Mouse (Mus musculus) olfactory bulb, adult 2 months (tissue): ENCODE measurements at regions not wholly inside any gene's neighbourhood (a gene's known extent, or its start where the extent isn't known, plus 50 kb on each side); places are given as distances from the start of the nearest gene placed in this dataset.
"Not testable (repeated sequence)": the region's sequence is repeated elsewhere in the genome, so short reads cannot be mapped to it uniquely, and the experiment has no call there.

Source experiments
- H3K27ac ChIP-seq: fragments of 200-500 bp; 2 replicates; pipeline ENCODE4 v1.5.1; 2012; ENCODE audit warnings: low read depth, low read length; ENCODE audit not compliant: insufficient read depth
- H3K4me1 ChIP-seq: fragments of 200-500 bp; 2 replicates; pipeline ENCODE4 v1.6.1; 2012; ENCODE audit warnings: low read length; ENCODE audit not compliant: control insufficient read depth, insufficient read depth
- H3K4me3 ChIP-seq: fragments of 200-500 bp; 2 replicates; pipeline ENCODE4 v1.5.1; 2012; ENCODE audit warnings: mild to moderate bottlenecking, low read depth, low read length, moderate library complexity; ENCODE audit not compliant: insufficient read depth
- CTCF ChIP-seq: fragments of 200-500 bp; IDR thresholded peaks from 2 replicates; pipeline ENCODE4 v1.5.1; 2012; ENCODE audit warnings: low read depth, mild to moderate bottlenecking, low read length, moderate library complexity; ENCODE audit not compliant: insufficient read depth
- POLR2A ChIP-seq: fragments of 200-500 bp; IDR thresholded peaks from 2 replicates; pipeline ENCODE4 v1.6.1; 2012; ENCODE audit warnings: mild to moderate bottlenecking, low read depth, low read length, moderate library complexity; ENCODE audit not compliant: insufficient read depth
- WGBS: fragments of 180-500 bp; shearing (Covaris S2); methylation state at CpG from one replicate; pipeline ENCODE4 v1.1.7; 2018; 5-methylcytosine and 5-hydroxymethylcytosine counted together

DNA sequence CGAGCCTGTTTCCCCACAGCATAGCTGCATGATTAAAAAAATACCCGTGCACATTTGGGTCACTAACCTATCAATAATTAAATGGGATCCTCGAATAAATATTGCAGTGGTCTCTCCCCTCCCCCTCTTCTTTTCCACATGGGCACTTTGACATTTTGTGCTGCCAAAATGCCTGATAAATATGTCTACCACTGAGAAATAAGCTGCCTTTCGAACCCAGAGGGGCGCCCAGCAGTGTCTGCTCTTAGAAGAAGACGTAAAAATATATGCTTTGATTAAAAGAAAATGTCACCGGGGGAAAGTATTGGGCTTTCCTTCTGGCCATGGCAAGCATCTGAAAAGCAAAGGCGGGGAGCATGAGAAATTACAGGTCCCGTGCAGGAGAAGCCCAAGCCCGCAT, 152.6 kb upstream of the Frmd4a start:
- Histone ChIP-seq H3K4me3 (no peak overlapping the region), H3K27ac (no peak overlapping the region), H3K4me1 (no peaks in the 10 kb centered on the region)
- TF ChIP-seq POLR2A (no peak), CTCF (no peak)
- WGBS, result 75% methylated on average over 10 of the region's 10 CpGs

DNA sequence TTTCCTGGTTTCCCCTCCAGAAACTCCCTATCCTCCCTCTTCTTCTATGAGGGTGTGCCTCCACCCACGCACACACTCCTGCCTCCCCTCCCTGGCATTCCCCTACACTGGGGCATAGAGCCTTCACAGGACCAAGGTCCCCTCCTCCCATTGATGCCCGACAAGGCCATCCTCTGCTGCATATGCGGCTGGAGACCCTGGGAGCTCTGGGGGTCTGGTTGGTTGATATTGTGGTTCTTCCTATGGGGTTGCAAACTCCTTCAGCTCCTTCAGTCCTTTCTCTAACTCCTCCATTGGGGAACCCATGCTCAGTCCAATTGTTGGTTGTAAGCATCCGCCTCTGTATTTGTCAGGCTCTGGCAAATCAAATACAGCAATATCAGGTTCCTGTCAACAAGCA, 150.8 kb upstream of the Frmd4a start:
- H3K27ac ChIP-seq, H3K4me3 ChIP-seq, H3K4me1 ChIP-seq: not testable (repeated sequence)
- 86% methylated on average over 4 of the region's 4 CpGs for WGBS

DNA sequence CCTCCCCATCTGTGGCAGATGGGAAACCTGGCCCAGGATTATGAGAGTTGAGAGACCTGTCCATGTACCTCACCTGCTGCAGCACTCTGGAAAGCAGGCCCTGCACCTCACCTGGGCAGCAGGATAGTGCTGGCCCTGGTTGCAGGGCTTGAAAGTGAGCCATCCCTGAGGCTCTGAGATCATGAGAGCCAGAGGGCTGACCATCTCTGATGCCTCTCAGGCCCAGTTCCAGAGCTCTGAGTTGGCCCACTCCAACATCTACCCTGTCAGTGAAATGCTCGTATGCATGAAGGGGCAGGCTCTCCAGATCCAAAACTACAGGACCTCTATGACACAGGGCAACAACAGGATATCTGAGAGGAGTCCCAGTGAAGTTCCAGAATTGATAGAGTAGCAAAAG, 147.8 kb upstream of the Frmd4a start:
- no peaks in the 10 kb centered on the region for H3K4me1 ChIP-seq
- TF ChIP-seq POLR2A (no peak), CTCF (no peak)
- WGBS, result 92% methylated on average over 1 of the region's 1 CpGs
- no peak overlapping the region for H3K27ac ChIP-seq
- H3K4me3 ChIP-seq, result no peak overlapping the region

DNA sequence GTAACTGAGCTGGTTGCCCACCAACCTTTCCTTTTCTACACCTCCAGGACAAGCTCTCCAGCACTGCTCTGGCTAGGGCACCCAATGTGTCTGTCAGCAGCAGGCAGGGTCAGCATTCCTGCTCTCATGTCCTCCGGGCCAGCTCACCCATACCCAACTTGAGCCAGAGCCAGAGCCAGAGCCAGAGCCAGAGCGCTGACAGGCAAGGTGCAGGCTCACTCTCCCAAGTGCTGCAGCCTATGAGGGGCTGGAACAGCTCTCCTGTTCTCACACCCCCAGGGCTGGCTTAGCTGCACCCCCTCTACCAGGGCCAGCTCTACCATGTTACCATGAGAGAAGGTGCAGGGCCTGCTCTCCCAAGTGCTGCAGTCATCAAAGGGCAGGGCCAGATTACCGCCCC, 145.8 kb upstream of the Frmd4a start:
- no peak for TF ChIP-seq POLR2A
- H3K4me3 ChIP-seq, result no peak overlapping the region
- H3K4me1 ChIP-seq, result no peaks in the 10 kb centered on the region
- WGBS, result 89% methylated on average over 3 of the region's 3 CpGs
- H3K27ac ChIP-seq, result no peak overlapping the region

DNA sequence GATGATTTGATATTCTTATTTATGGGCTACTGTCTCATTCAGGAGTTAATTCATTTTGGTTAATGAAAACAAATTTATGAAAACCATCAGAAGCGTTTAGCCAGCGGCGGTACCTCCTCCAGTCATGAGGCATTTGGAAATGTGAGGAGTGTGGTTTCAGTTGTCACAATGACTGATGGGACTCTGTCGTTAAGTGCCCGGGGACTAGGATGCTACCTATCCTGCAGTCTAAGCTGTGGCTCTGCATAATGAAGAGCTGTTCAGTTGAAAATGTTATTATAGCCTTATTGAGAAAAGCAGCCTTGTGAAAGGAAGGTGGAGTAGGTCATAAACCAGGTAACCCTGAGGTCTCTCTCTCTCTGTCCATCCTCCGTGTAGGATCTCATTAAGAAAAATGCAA, 130.5 kb upstream of the Frmd4a start:
- no peak overlapping the region for H3K4me3 ChIP-seq
- H3K27ac ChIP-seq, result no peak overlapping the region
- WGBS, result 86% methylated on average over 6 of the region's 6 CpGs
- H3K4me1 ChIP-seq, result peaks cover 2% of the 10 kb centered on the region; the same call in 1 of the 2 replicates
- TF ChIP-seq POLR2A (no peak), CTCF (no peak)

DNA sequence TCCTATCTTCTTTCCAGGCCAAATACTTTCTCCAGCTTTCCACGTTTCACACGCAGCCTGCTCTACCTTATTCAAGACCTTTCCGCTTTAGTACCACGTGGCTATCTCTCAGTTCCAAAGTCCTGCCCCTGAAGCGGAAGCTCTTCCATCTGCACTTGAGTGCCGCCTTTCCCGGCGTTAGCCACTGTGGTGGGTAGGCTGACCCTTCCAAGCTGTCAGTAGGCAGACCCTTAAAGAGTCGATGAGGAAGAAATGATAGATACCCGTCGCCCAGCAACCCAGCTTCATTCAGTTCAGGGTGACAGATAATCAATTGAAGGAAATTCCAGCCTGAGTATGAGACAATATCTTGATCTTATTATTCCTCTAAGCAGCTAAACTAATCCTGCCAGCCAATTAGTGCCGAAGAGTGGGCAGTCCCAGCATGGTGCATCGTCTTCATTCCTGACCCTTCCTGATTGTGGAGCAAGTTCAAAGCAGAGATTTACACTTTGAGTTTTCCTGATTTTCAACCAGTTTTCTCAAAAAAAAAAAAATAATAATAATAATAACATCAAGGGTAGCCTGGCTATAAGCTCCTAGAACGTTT, 129.6 kb upstream of the Frmd4a start:
- H3K4me3 ChIP-seq, result no peak overlapping the region
- 38% methylated on average over 14 of the region's 14 CpGs for WGBS
- no peak for TF ChIP-seq CTCF
- TF ChIP-seq POLR2A, result no peak

DNA sequence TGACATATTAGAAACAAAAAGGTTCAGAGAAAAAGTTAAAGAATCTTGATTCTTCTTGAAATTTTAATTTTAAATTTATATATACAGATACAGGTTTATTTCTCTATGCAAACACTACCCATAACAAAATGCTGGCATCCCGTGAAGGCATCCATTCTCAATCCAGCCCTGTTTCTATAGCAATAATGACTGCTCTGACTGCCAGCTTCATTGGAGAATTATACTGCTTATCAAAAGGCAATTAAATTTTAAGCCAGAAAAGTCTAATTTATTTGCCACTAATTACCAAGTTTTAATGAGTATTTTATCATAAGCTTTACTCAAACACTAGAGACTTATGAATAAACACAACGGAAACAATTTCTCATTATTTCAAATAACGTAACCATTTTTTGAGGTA, 128.1 kb upstream of the Frmd4a start:
- peaks cover 2% of the 10 kb centered on the region; the same call in 1 of the 2 replicates for H3K4me1 ChIP-seq
- no peak for TF ChIP-seq CTCF
- TF ChIP-seq POLR2A, result no peak
- H3K4me3 ChIP-seq, result no peak overlapping the region
- no peak overlapping the region for H3K27ac ChIP-seq
- 85% methylated on average over 3 of the region's 3 CpGs for WGBS

More for the DNA sequence above, 129.6 kb upstream of the Frmd4a start:
- no peak overlapping the region for H3K27ac ChIP-seq
- peaks cover 2% of the 10 kb centered on the region; the same call in 1 of the 2 replicates for H3K4me1 ChIP-seq

DNA sequence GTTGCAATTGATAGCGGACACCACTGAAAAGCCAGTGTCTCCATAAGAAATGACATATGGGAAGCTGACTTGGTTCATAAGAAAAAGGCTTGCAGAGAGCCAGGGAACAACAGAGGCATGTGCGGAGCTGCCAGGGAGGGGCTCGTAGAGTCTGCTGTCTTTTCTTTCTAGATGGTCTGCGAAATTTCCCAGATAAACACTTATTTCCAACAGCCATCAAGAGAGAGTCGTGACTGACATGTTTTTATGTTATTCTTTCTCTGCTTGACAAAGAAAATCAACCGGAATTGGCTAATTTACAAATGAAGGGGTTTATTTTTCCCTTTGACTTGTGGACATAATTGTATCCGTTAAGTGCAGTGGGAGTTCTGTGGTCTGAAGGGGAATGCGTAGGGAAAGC, 127.1 kb upstream of the Frmd4a start:
- Histone ChIP-seq H3K27ac (no peak overlapping the region), H3K4me1 (peaks cover 2% of the 10 kb centered on the region; the same call in 1 of the 2 replicates), H3K4me3 (no peak overlapping the region)
- TF ChIP-seq POLR2A, result no peak
- TF ChIP-seq CTCF, result no peak
- 52% methylated on average over 8 of the region's 8 CpGs for WGBS

DNA sequence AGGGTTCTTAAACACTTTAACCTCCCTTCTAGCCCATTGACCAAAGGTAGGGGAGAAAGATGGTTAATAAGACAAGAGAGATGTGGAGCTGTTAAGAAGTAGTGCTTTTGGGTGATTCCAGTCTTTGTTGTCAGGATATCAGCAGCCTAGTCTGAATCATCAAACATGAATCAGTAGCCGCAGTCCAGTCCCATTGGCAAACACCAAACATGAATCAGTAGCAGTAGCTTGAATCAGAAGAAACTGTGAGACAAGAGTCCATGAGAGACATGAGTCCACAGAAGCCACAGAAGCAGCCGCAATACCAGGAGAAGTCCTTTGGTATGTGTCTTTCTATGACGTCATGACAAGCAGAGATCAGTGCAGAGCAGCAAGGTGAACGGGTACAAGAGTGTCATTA, 110.5 kb upstream of the Frmd4a start:
- Histone ChIP-seq H3K27ac (no peak overlapping the region), H3K4me1 (no peaks in the 10 kb centered on the region), H3K4me3 (no peak overlapping the region)
- no peak for TF ChIP-seq CTCF
- TF ChIP-seq POLR2A, result no peak
- 94% methylated on average over 4 of the region's 4 CpGs for WGBS

DNA sequence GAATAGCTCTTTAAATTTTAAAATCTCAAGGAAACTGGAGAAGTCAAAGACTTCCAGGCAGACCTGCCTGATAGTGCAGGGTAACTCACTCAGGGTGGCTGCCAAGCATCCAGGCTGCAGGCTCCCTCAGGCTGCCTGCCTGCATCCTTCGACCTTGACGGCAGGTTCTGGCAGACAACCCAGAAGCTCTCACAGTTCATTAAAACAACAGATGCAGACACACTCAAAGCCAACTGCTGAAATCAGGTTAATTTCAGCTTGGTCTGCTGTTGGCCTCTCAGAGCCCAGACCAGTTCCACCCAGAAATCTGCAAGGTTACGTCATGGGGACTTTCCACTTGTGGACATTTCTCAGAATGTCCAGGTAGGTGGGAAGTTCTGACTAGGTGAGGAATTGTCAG, 109.3 kb upstream of the Frmd4a start:
- Histone ChIP-seq H3K4me3 (no peak overlapping the region), H3K27ac (no peak overlapping the region), H3K4me1 (no peaks in the 10 kb centered on the region)
- 54% methylated on average over 3 of the region's 3 CpGs for WGBS
- TF ChIP-seq POLR2A (no peak), CTCF (no peak)
